Mouse (Mus musculus): Measurements from ENCODE around the gene Ndufa5. TPM values are rescaled to one million over a fixed set of nuclear protein-coding genes. Genes with fewer than 3 reads are reported as not detected.

The Ndufa5 gene
- polyA plus RNA-seq, 1 experiment from 2014 or later, result 277 TPM

DNA sequence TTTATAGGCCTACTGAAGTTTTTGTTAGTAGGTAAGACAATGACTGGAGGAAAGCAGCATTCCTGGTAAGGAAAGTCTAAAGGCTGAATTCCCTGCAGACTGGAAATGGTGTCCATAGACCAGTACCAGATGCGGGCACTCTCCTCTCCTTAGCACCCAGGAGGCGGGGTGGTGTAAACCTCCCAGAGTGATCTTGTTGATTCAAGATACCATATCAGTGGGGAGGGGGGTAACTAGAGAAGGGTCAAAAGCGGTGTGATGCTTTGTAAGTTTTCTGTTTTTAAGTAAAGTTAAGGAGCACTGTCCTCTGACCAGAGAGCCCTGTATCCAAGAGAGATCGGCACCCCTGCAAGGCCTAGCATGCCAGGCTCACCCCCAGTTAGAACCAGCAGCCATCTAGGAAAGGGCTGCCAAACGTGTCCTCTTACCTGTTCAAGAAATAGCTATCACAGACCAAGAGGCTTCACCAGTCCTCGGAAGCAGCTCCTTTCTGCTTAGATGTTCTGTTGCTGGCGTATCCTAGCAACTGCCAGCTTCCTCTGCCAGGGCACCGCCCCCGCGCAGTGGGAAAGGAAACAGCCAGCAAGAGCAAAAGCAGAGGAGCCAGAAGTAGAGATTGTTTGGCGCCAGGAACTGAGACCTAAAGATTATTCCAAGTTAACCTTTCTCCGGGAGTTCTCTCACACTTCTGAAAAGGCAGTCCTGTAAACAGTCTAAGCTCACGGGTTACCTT lies 13.1 kb downstream of the Ndufa5 start, which contains the start of gene Iqub:
Gene Iqub (minus strand): TSS at position 516 of the 733 bp plus-strand sequence.
- ATAC-seq, result 0 out of 2 replicates have a peak, but pooled peaks have one; percentile 5

GRCm38 (mm10) chr6:24504141-24504540 lies 23.7 kb downstream of the Ndufa5 start:
- no peaks in the 10 kb centered on the region for H3K36me3 ChIP-seq
- ATAC-seq, result no peak
- H3K9me3 ChIP-seq (replicated peaks), result no peaks in the 10 kb centered on the region
- H3K27ac ChIP-seq, result no peak overlapping the region
- H3K4me3 ChIP-seq, result no peak overlapping the region
- no peaks in the 10 kb centered on the region for H3K27me3 ChIP-seq (replicated peaks)
- no peaks in the 10 kb centered on the region for H3K4me1 ChIP-seq
- no peak overlapping the region for H3K9ac ChIP-seq
- 51% methylated on average over 2 of the region's 2 CpGs for WGBS (ENCODE audit: insufficient replicate concordance)
- no peak overlapping the region for H3K4me2 ChIP-seq

More for the DNA sequence above, 13.1 kb downstream of the Ndufa5 start, which contains the start of gene Iqub:
- Histone ChIP-seq H3K27me3 (replicated peaks) (no peaks in the 10 kb centered on the region), H3K27ac (no peak within 1 kb of the TSS), H3K4me2 (no peak within 1 kb of the TSS), H3K36me3 (peaks cover 18% of the 10 kb centered on the region), H3K4me1 (0 out of 2 replicates have a peak, but pooled peaks cover 5% of the 10 kb centered on the region), H3K9me3 (replicated peaks) (no peaks in the 10 kb centered on the region), H3K9ac (no peak within 1 kb of the TSS), H3K4me3 (no peak within 1 kb of the TSS)
- 25% methylated on average over 13 of the region's 13 CpGs for WGBS (ENCODE audit: insufficient replicate concordance)

DNA sequence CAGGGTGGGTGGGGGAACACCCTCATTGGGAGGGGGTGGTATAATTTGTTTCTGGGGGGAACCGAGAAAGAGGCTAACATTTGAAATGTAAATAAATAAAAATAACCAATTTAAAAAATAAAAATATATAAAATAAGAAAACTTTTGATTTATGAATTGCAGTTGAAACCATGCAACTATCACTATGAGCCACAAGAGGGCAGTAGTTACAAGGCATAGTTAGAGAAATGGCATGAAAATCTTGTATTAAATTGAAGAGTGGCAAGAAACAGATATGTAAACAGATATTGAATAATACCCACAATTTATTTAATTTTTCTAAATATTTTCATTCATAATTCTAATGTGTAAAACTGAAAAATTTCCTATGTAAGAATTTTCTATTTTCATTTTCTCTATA lies 37.5 kb downstream of the Ndufa5 start:
- ATAC-seq, result no peak
- no peak overlapping the region for H3K4me3 ChIP-seq
- H3K9ac ChIP-seq, result no peak overlapping the region
- WGBS (ENCODE audit: insufficient replicate concordance), result 5% methylated on average over 1 of the region's 1 CpGs
- H3K4me1 ChIP-seq, result no peaks in the 10 kb centered on the region
- no peaks in the 10 kb centered on the region for H3K27me3 ChIP-seq (replicated peaks)
- H3K36me3 ChIP-seq, result no peaks in the 10 kb centered on the region
- H3K9me3 ChIP-seq (replicated peaks), result no peaks in the 10 kb centered on the region
- no peak overlapping the region for H3K4me2 ChIP-seq
- no peak overlapping the region for H3K27ac ChIP-seq

- H3K4me1 ChIP-seq, result no peaks in the 10 kb centered on the region
- 45% methylated on average over 5 of the region's 5 CpGs for WGBS (ENCODE audit: insufficient replicate concordance)
- no peak for ATAC-seq
Measured at GRCm38 (mm10) chr6:24486530-24486929, 41.3 kb downstream of the Ndufa5 start.

GRCm38 (mm10) chr6:24470571-24471132 lies 57.2 kb downstream of the Ndufa5 start:
- H3K4me1 ChIP-seq, result no peaks in the 10 kb centered on the region
- no peaks in the 10 kb centered on the region for H3K36me3 ChIP-seq
- no peak overlapping the region for H3K27ac ChIP-seq
- no peak overlapping the region for H3K9ac ChIP-seq
- WGBS (ENCODE audit: insufficient replicate concordance), result 65% methylated on average over 1 of the region's 1 CpGs
- no peaks in the 10 kb centered on the region for H3K27me3 ChIP-seq (replicated peaks)
- no peak for ATAC-seq
- H3K4me3 ChIP-seq, result no peak overlapping the region
- H3K9me3 ChIP-seq (replicated peaks), result no peaks in the 10 kb centered on the region
- H3K4me2 ChIP-seq, result no peak overlapping the region

More at GRCm38 (mm10) chr6:24486530-24486929, 41.3 kb downstream of the Ndufa5 start:
- no peak overlapping the region for H3K4me3 ChIP-seq
- H3K9ac ChIP-seq, result no peak overlapping the region
- no peaks in the 10 kb centered on the region for H3K9me3 ChIP-seq (replicated peaks)
- no peak overlapping the region for H3K4me2 ChIP-seq
- no peaks in the 10 kb centered on the region for H3K36me3 ChIP-seq
- H3K27me3 ChIP-seq (replicated peaks), result no peaks in the 10 kb centered on the region
- H3K27ac ChIP-seq, result no peak overlapping the region

DNA sequence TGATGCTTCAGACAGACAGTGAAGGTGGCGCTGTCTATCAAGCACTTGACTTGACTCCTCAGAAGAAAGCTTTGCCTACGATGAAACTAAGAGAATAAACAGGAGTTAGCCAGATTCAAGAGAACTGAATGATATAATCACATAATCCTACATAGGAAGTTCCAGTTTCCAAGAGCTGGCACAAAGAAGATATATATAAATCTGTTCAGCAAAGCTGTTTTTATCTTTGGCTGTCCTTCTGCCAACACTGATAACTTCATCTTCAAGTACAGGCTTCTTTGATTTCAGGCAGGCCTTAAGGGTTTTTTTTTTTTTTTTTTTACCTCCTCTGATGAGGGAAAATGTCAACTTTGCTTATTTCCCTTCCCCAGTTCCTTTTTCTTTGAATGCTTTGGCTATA lies 57.7 kb downstream of the Ndufa5 start:
- Histone ChIP-seq H3K27ac (no peak overlapping the region), H3K4me3 (no peak overlapping the region), H3K9ac (no peak overlapping the region), H3K36me3 (no peaks in the 10 kb centered on the region), H3K9me3 (replicated peaks) (no peaks in the 10 kb centered on the region), H3K4me2 (no peak overlapping the region), H3K4me1 (no peaks in the 10 kb centered on the region), H3K27me3 (replicated peaks) (no peaks in the 10 kb centered on the region)
- no peak for ATAC-seq
- 70% methylated on average over 2 of the region's 2 CpGs for WGBS (ENCODE audit: insufficient replicate concordance)

Other genes starting within 250 kb of the Ndufa5 start
- 0.07 TPM in 1 of 2 replicates, not detected in the other for gene Iqub, start 12.9 kb downstream of the Ndufa5 start, polyA plus RNA-seq (2016; fragmentation: Nextera tagmentation; extraction: Ambion mirVana)
- gene Asb15, start 131 bp upstream of the Ndufa5 start, polyA plus RNA-seq (2016; fragmentation: Nextera tagmentation; extraction: Ambion mirVana), result 0.04 TPM in 1 of 2 replicates, not detected in the other
- gene Lmod2, start 69.7 kb upstream of the Ndufa5 start, polyA plus RNA-seq (2016; fragmentation: Nextera tagmentation; extraction: Ambion mirVana), result not detected in 2 replicates
- 27.9 and 30.9 TPM in 2 replicates for gene Wasl, start 137.0 kb upstream of the Ndufa5 start, polyA plus RNA-seq (2016; fragmentation: Nextera tagmentation; extraction: Ambion mirVana)
- gene Hyal6, start 205.2 kb upstream of the Ndufa5 start, polyA plus RNA-seq (2016; fragmentation: Nextera tagmentation; extraction: Ambion mirVana), result not detected in 2 replicates
- not detected in 2 replicates for gene Hyal4, start 220.3 kb upstream of the Ndufa5 start, polyA plus RNA-seq (2016; fragmentation: Nextera tagmentation; extraction: Ambion mirVana)